Mouse (Mus musculus) intestine, embryonic 15.5 days (tissue): ENCODE measurements around the gene Bcl11a. TPM values are rescaled to one million over a fixed set of nuclear protein-coding genes. Genes with fewer than 3 reads are reported as not detected.

Source experiments
- ATAC-seq: fragments of 200-750 bp; cut with Nextera tagmentation; 2 replicates; pipeline ENCODE4 v1.8.0; 2017; ENCODE audit warnings: moderate TSS enrichment, moderate library complexity
- H3K27ac ChIP-seq: fragments of 300-500 bp; sonication (generic); 2 replicates; pipeline ENCODE4 v1.5.1; 2015; ENCODE audit warnings: mild to moderate bottlenecking, inconsistent platforms
- H3K27me3 ChIP-seq: fragments of 300-500 bp; sonication (generic); replicated peaks from 2 replicates; pipeline ENCODE4 v1.6.1; 2015; ENCODE audit warnings: inconsistent platforms
- H3K36me3 ChIP-seq: fragments of 300-500 bp; sonication (generic); 2 replicates; pipeline ENCODE4 v1.6.1; 2015; ENCODE audit warnings: inconsistent platforms
- H3K4me1 ChIP-seq: fragments of 300-500 bp; sonication (generic); replicated peaks from 2 replicates; pipeline ENCODE4 v1.6.1; 2015; ENCODE audit warnings: inconsistent platforms
- H3K4me2 ChIP-seq: fragments of 300-500 bp; sonication (generic); replicated peaks from 2 replicates; pipeline ENCODE4 v1.6.1; 2015; ENCODE audit warnings: mild to moderate bottlenecking, inconsistent platforms
- H3K4me3 ChIP-seq: fragments of 300-500 bp; sonication (generic); replicated peaks from 2 replicates; pipeline ENCODE4 v1.5.1; 2015; ENCODE audit warnings: inconsistent platforms
- H3K9ac ChIP-seq: fragments of 300-500 bp; sonication (generic); 2 replicates; pipeline ENCODE4 v1.6.1; 2015; ENCODE audit warnings: inconsistent platforms
- H3K9me3 ChIP-seq: fragments of 300-500 bp; sonication (generic); 2 replicates; pipeline ENCODE4 v1.6.1; 2016; ENCODE audit warnings: inconsistent platforms
- WGBS: fragments of 180-500 bp; shearing (Covaris S2); methylation state at CpG from one replicate; pipeline ENCODE4 v1.1.7; 2015; 5-methylcytosine and 5-hydroxymethylcytosine counted together
- polyA plus RNA-seq: library from polyadenylated mRNA; unstranded; fragments of >200 nt; fragmentation: Nextera tagmentation; extraction: Ambion mirVana; gene quantifications from 2 replicates; pipeline ENCODE4 v1.2.1, GENCODE M21; 2015

Gene Bcl11a
- polyA plus RNA-seq, 1 experiment from 2014 or later: 19.7 TPM

DNA sequence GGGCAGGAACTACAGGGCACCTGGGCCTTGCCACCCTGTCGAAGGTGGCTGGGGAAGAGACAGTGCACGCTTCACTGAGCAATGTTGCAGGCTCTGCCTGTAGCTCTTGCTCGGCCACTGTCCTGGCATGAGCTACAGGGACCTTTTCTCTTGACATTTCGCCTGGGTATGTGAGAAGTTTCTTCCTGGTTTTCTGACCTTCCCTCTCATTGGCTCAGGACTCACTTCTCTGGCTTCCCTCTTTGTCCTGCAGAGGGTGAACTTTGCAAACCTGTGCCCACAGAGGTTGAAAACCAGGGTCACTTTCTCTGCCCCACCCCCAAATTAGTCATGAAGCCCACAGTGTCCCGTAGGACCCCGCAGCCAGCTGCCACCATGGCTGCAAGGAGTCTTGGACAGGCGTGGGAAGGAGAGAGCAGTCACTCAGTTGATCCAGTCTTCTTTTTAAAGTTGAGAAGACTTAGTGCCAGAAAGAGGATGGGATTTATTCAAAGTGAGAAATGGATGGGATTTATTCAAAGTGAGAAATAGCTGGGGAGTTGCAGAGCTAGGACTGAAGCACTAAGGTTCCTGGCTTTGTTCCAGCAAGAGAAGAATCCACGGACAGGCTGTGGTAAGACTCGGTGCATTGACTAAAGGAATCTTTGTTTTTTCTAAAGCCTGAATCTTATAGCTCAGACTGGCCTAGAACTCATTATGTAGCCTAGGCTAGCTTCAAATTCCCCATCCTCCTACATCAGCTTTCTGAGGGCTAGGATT, 71.8 kb downstream of the Bcl11a start:
- WGBS: 71% methylated on average over 9 of the region's 9 CpGs
- no peak overlapping the region for H3K27ac ChIP-seq
- H3K9me3 ChIP-seq: no peaks in the 10 kb centered on the region
- peaks cover 17% of the 10 kb centered on the region for H3K4me1 ChIP-seq
- no peaks in the 10 kb centered on the region for H3K36me3 ChIP-seq
- no peak for ATAC-seq
- H3K4me2 ChIP-seq: no peak overlapping the region
- H3K9ac ChIP-seq: no peak overlapping the region
- no peaks in the 10 kb centered on the region for H3K27me3 ChIP-seq
- no peak overlapping the region for H3K4me3 ChIP-seq

DNA sequence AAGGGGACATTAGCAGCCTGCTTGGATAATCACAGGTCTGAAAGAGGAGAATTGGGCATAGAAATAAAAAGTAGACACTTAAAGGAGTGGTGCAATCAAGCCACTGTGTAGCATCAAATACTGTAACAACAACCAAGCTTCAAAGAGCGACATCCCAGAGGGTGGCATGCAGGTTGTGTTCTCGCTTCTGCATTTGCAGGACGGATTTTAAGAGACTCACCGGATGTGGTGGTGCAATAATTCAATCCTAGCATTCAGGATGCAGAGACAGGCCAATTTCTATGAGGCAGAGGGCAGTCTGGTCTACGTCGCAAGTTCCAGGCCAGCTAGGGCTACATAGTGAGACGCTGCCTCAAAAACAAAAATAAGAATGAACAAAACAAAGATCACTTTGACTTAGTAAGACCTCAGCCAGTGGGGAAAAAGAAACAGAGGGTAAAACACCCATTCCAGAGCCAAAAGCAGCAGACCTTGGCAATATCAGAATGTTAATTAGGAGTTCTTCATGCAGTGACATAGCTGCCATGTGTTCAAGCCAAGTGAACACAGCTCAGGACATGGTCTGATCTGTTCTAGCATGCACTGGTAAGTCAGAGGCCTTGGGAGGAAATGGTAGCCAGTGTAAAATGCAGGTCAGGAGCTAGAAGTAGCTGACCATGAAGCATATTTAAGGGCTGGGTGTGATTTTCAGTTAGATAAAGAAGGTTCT, 74.4 kb downstream of the Bcl11a start:
- ATAC-seq: no peak
- 88% methylated on average over 7 of the region's 7 CpGs for WGBS
- no peaks in the 10 kb centered on the region for H3K9me3 ChIP-seq
- H3K4me2 ChIP-seq: no peak overlapping the region
- no peaks in the 10 kb centered on the region for H3K36me3 ChIP-seq
- H3K4me3 ChIP-seq: no peak overlapping the region
- no peak overlapping the region for H3K9ac ChIP-seq
- no peak overlapping the region for H3K27ac ChIP-seq
- 0 out of 2 replicates have a peak, but pooled peaks cover 8% of the 10 kb centered on the region for H3K4me1 ChIP-seq
- H3K27me3 ChIP-seq: no peaks in the 10 kb centered on the region

DNA sequence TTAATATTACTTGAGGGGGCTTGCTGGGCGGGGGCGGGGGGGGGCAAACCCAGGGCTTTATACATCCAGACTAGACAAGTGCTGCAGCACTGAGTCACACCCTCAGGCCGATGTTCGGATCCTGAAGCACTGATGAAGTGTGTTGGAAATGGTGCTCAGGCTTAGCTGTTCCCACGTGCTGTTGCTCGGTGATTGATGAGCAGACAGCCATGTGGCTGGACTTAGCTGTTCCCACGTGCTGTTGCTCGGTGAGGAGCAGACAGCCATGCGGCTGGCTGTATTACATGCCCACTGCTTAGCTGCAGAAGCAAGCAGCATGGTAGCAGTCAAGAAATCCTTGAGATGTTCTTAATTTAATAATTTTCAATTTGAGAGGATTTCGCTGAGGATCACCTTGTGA, 75.2 kb downstream of the Bcl11a start:
- peak; percentile 67; the same call in 1 of the 2 replicates for ATAC-seq
- no peaks in the 10 kb centered on the region for H3K36me3 ChIP-seq
- 54% methylated on average over 10 of the region's 10 CpGs for WGBS

DNA sequence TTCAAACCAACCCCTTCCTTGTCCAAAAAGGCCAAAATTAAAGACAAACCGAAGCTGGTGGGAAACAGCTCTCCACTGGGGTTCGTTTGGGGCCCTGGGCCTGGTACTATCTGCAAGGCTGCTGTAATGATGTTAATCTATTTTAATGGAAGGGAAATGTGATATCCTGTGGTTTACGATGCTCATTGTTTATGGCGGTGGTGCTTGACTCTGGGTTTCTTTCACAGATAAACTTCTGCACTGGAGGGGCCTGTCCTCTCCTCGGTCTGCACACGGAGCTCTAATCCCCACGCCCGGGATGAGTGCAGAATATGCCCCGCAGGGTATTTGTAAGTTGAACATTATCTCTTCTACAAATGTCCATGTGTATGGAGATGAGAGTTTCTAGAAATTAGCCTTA, 80.2 kb downstream of the Bcl11a start:
- H3K9me3 ChIP-seq: no peaks in the 10 kb centered on the region
- no peak overlapping the region for H3K9ac ChIP-seq
- H3K4me2 ChIP-seq: no peak overlapping the region
- no peaks in the 10 kb centered on the region for H3K36me3 ChIP-seq
- H3K27me3 ChIP-seq: no peaks in the 10 kb centered on the region
- H3K27ac ChIP-seq: no peak overlapping the region
- 50% methylated on average over 9 of the region's 9 CpGs for WGBS
- ATAC-seq: no peak
- no peak overlapping the region for H3K4me3 ChIP-seq
- H3K4me1 ChIP-seq: no peaks in the 10 kb centered on the region

More for the DNA sequence above, 75.2 kb downstream of the Bcl11a start:
- Histone ChIP-seq H3K27ac (no peak overlapping the region), H3K4me2 (no peak overlapping the region), H3K27me3 (no peaks in the 10 kb centered on the region), H3K4me1 (0 out of 2 replicates have a peak, but pooled peaks cover 5% of the 10 kb centered on the region), H3K9ac (no peak overlapping the region), H3K4me3 (no peak overlapping the region), H3K9me3 (no peaks in the 10 kb centered on the region)

DNA sequence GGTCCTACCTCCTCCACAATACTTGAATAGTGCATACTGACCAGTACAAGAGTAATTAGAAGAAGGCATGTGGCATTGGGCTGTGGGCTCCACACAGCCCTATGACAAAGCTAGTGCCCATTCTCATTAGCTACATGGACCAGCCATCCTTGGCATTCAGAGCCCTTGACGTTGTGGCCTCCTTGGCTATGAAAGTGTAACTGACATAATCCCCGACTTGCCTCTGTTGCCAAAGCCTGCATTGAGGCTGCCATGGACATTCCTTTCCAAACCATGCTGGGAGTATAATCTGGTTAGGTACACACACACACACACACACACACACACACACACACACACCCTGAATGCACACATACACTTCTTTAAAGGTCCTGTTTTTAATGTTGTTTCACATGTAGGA, 81.8 kb downstream of the Bcl11a start:
- Histone ChIP-seq H3K4me2 (no peak overlapping the region), H3K4me3 (no peak overlapping the region), H3K9me3 (no peaks in the 10 kb centered on the region), H3K4me1 (no peaks in the 10 kb centered on the region), H3K9ac (no peak overlapping the region), H3K36me3 (peaks cover 5% of the 10 kb centered on the region; the same call in 1 of the 2 replicates), H3K27me3 (no peaks in the 10 kb centered on the region), H3K27ac (no peak overlapping the region)
- ATAC-seq: no peak
- WGBS: 85% methylated on average over 2 of the region's 2 CpGs

DNA sequence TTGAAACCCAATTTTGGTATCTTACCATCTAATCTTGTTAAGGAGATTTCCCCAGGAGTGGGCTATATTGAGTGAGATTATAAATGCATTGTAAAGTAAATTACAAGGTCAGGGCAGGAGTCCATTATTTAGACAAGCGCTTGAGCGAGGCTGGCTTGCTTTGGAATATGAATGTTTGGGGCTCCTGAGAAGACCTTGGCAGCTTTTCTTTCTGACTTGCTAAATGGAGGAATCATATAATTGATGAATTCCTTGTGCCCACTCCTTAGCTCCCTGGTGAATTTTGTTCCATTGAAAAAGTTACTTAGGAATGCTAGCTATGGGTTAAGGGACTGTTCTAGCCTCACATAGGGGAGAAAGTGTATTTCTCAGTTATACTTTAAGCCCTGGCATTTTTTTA, 83.6 kb downstream of the Bcl11a start:
- no peaks in the 10 kb centered on the region for H3K27me3 ChIP-seq

DNA sequence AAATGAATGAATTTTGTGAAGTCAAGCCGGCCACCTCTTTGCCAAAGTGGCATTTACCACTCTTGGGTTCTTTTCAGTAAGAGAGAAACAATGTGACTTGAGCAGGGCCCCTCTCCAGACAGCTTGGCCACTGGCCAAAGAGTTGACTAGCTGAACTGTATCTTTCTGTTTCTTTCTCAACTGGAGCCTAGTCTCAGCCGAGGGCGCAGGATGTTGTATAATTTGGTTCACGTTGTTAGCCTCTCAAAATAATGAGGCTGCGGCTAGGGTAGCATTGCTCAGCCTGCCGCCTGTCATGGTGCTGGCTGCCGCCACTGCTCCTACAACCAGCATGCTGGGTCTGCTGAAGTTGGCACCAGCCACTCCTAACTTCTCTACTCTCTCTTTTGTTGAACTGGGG, 84.2 kb downstream of the Bcl11a start:
- 41% methylated on average over 7 of the region's 7 CpGs for WGBS
- no peak overlapping the region for H3K9ac ChIP-seq
- peak; percentile 68 for ATAC-seq
- peaks cover 5% of the 10 kb centered on the region; the same call in 1 of the 2 replicates for H3K36me3 ChIP-seq
- H3K4me2 ChIP-seq: no peak overlapping the region
- H3K4me3 ChIP-seq: no peak overlapping the region
- no peak overlapping the region for H3K27ac ChIP-seq
- H3K4me1 ChIP-seq: no peaks in the 10 kb centered on the region
- H3K9me3 ChIP-seq: no peaks in the 10 kb centered on the region
- no peaks in the 10 kb centered on the region for H3K27me3 ChIP-seq

More for the DNA sequence above, 83.6 kb downstream of the Bcl11a start:
- Histone ChIP-seq H3K27ac (no peak overlapping the region), H3K4me2 (no peak overlapping the region), H3K4me1 (no peaks in the 10 kb centered on the region), H3K4me3 (no peak overlapping the region), H3K9ac (no peak overlapping the region), H3K9me3 (no peaks in the 10 kb centered on the region), H3K36me3 (peaks cover 5% of the 10 kb centered on the region; the same call in 1 of the 2 replicates)
- no peak for ATAC-seq
- 61% methylated on average over 2 of the region's 2 CpGs for WGBS

DNA sequence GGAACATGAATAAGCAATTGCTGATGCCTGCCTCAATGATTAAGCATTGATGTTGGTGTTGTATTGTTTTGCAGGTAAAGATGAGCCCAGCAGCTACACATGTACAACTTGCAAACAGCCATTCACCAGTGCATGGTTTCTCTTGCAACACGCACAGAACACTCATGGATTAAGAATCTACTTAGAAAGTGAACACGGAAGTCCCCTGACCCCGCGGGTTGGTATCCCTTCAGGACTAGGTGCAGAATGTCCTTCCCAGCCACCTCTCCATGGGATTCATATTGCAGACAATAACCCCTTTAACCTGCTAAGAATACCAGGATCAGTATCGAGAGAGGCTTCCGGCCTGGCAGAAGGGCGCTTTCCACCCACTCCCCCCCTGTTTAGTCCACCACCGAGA, 85.2 kb downstream of the Bcl11a start:
- no peak overlapping the region for H3K4me2 ChIP-seq
- 98% methylated on average over 8 of the region's 8 CpGs for WGBS

DNA sequence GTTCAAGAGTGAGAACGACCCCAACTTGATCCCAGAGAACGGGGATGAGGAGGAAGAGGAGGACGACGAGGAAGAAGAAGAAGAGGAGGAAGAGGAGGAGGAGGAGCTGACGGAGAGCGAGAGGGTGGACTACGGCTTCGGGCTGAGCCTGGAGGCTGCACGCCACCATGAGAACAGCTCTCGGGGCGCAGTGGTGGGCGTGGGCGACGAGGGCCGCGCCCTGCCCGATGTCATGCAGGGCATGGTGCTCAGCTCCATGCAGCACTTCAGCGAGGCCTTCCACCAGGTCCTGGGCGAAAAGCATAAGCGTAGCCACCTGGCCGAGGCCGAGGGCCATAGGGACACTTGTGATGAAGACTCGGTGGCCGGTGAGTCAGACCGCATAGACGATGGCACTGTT, 86.2 kb downstream of the Bcl11a start:
- no peak overlapping the region for H3K4me3 ChIP-seq
- no peak for ATAC-seq
- peaks cover 5% of the 10 kb centered on the region; the same call in 1 of the 2 replicates for H3K36me3 ChIP-seq
- H3K4me2 ChIP-seq: no peak overlapping the region
- no peak overlapping the region for H3K9ac ChIP-seq
- H3K4me1 ChIP-seq: no peaks in the 10 kb centered on the region
- 93% methylated on average over 26 of the region's 26 CpGs for WGBS
- no peaks in the 10 kb centered on the region for H3K9me3 ChIP-seq
- H3K27ac ChIP-seq: no peak overlapping the region
- H3K27me3 ChIP-seq: no peaks in the 10 kb centered on the region

More for the DNA sequence above, 85.2 kb downstream of the Bcl11a start:
- H3K4me1 ChIP-seq: no peaks in the 10 kb centered on the region
- H3K4me3 ChIP-seq: no peak overlapping the region
- no peaks in the 10 kb centered on the region for H3K9me3 ChIP-seq
- peaks cover 5% of the 10 kb centered on the region; the same call in 1 of the 2 replicates for H3K36me3 ChIP-seq
- no peaks in the 10 kb centered on the region for H3K27me3 ChIP-seq
- no peak for ATAC-seq
- H3K27ac ChIP-seq: no peak overlapping the region
- H3K9ac ChIP-seq: no peak overlapping the region

DNA sequence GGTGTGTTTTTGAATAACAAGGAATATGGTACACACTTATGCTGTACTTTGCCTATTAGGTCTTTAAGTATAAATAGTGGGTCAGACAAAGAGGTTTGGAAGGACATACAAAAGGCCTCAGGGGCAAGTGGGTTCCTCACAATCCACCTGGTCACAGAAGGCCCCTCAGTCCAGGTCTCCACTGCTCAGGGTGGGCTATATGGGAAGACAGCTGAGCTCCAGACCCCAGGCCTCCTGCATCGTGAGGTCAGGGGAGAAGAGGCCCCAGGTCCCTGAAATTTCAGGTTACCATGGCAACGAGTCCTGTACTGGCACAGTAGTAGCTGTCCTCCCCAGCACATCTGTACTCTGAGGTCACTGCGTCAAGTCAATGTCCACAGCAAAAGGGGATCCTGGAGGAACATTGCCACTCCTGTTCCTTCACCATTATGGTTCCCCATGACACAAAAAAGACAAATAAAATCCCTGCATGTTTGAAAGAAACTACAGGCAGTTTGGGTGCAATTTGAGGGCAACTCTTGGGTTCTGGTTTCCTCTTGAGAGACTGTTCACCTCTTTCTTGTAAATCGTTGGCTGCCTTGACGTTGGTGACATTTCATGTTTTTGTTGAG, 93.9 kb downstream of the Bcl11a start:
- H3K27me3 ChIP-seq: no peaks in the 10 kb centered on the region
- H3K27ac ChIP-seq: no peak overlapping the region
- H3K9me3 ChIP-seq: no peaks in the 10 kb centered on the region
- no peaks in the 10 kb centered on the region for H3K36me3 ChIP-seq
- no peak overlapping the region for H3K9ac ChIP-seq
- no peaks in the 10 kb centered on the region for H3K4me1 ChIP-seq
- WGBS: 81% methylated on average over 5 of the region's 5 CpGs
- no peak overlapping the region for H3K4me3 ChIP-seq
- no peak overlapping the region for H3K4me2 ChIP-seq
- ATAC-seq: no peak

DNA sequence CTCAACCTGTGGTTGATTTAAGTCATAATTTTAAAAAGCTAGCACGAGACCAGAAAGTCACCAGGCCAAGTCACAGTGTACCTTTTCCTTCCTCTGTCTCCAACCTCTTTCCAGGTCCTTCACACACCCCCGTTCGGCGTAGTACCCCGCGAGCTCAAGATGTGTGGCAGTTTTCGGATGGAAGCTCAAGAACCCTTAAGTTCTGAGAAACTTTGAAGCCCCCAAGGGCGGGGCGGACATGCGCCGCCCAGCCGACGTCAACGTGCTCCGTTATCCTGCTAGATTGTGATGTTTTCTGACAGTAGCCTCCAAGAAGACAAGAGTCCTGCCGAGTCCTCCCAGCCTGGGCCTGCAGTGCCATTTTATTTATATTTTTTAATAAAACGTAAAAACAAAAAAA, 94.7 kb downstream of the Bcl11a start:
- no peak overlapping the region for H3K4me3 ChIP-seq
- no peaks in the 10 kb centered on the region for H3K4me1 ChIP-seq
- H3K27ac ChIP-seq: no peak overlapping the region
- H3K9me3 ChIP-seq: no peaks in the 10 kb centered on the region
- 93% methylated on average over 17 of the region's 17 CpGs for WGBS
- no peaks in the 10 kb centered on the region for H3K36me3 ChIP-seq
- no peak overlapping the region for H3K4me2 ChIP-seq
- ATAC-seq: no peak
- no peak overlapping the region for H3K9ac ChIP-seq
- no peaks in the 10 kb centered on the region for H3K27me3 ChIP-seq

DNA sequence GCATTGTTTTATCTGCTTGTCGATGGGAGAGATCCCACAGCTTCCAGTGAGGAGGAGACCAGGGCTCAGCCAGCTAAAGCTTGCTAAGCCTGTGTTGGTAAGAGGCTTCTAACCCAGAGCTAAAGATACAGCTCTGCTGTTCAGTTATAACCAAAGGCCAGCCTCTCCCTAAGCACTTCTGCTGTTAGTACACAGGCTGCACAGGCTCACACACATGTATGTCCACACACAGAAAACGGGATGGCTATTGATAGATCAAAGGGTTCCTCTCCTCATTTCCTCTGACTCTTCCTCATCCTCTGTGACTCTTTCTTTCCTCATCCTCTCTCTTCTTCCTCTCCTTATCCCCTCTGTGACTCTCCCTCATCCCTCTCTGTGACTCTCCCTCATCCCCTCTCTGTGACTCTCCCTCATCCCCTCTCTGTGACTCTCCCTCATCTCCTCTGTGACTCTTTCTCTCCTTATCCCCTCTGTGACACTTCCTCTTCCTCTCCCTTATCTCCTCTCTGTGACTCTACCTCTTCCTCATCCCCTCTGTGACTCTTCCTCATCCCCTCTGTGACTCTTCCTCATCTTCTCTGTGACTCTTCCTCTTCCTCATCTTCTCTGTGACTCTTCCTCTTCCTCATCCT, 96.4 kb downstream of the Bcl11a start:
- Histone ChIP-seq H3K9ac (no peak overlapping the region), H3K4me1 (no peaks in the 10 kb centered on the region), H3K27ac (no peak overlapping the region), H3K36me3 (no peaks in the 10 kb centered on the region), H3K4me2 (no peak overlapping the region), H3K9me3 (no peaks in the 10 kb centered on the region), H3K4me3 (no peak overlapping the region), H3K27me3 (no peaks in the 10 kb centered on the region)
- WGBS: 61% methylated on average over 2 of the region's 2 CpGs
- ATAC-seq: no peak
